Mouse (Mus musculus) limb, embryonic 11.5 days (tissue): ENCODE data around the gene Mef2c. TPM values are rescaled to one million over a fixed set of nuclear protein-coding genes. Genes with fewer than 3 reads are reported as not detected.

Source experiments
- ATAC-seq: fragments of 200-750 bp; cut with Nextera tagmentation; 2 replicates; pipeline ENCODE4 v1.8.0; 2017; ENCODE audit warnings: low read depth; ENCODE audit not compliant: insufficient number of reproducible peaks, low FRiP score, low TSS enrichment
- DNase-seq: peaks from one replicate; pipeline ENCODE4 v3.0.0-alpha.2; 2015; ENCODE audit warnings: low spot score
- H3K27ac ChIP-seq: fragments of 300-500 bp; sonication (generic); replicated peaks from 2 replicates; pipeline ENCODE4 v1.5.1; 2014; ENCODE audit warnings: low read depth, mild to moderate bottlenecking, low read length
- H3K27me3 ChIP-seq: fragments of 300-500 bp; sonication (generic); 2 replicates; pipeline ENCODE4 v1.6.1; 2014; ENCODE audit warnings: mild to moderate bottlenecking, low read length, mixed read lengths; ENCODE audit not compliant: control insufficient read depth, insufficient read depth
- H3K36me3 ChIP-seq: fragments of 300-500 bp; sonication (generic); 2 replicates; pipeline ENCODE4 v1.6.1; 2014; ENCODE audit warnings: mild to moderate bottlenecking, low read length, moderate library complexity, mixed read lengths; ENCODE audit not compliant: control insufficient read depth, insufficient read depth
- H3K4me1 ChIP-seq: fragments of 300-500 bp; sonication (generic); 2 replicates; pipeline ENCODE4 v1.6.1; 2014; ENCODE audit warnings: low read length, mixed read lengths; ENCODE audit not compliant: control insufficient read depth, insufficient read depth
- H3K4me2 ChIP-seq: fragments of 300-500 bp; sonication (generic); 2 replicates; pipeline ENCODE4 v1.6.1; 2014; ENCODE audit warnings: low read depth, mild to moderate bottlenecking, moderate library complexity; ENCODE audit not compliant: severe bottlenecking
- H3K4me3 ChIP-seq: fragments of 300-500 bp; sonication (generic); 2 replicates; pipeline ENCODE4 v1.5.1; 2014; ENCODE audit warnings: low read depth, low read length
- H3K9ac ChIP-seq: fragments of 300-500 bp; sonication (generic); 2 replicates; pipeline ENCODE4 v1.6.1; 2014; ENCODE audit warnings: mild to moderate bottlenecking, low read length
- H3K9me3 ChIP-seq: fragments of 300-500 bp; sonication (generic); 2 replicates; pipeline ENCODE4 v1.6.1; 2016; ENCODE audit warnings: low read length; ENCODE audit not compliant: control insufficient read depth
- WGBS: fragments of 180-500 bp; shearing (Covaris S2); extraction: QIAGEN DNeasy Blood & Tissue Kit; methylation state at CpG from one replicate; pipeline ENCODE4 v1.1.7; 2014; 5-methylcytosine and 5-hydroxymethylcytosine counted together
- polyA plus RNA-seq: library from polyadenylated mRNA; unstranded; fragments of >200 nt; fragmentation: Nextera tagmentation; extraction: Ambion mirVana; gene quantifications from 2 replicates; pipeline ENCODE4 v1.2.1, GENCODE M21; 2014

The Mef2c gene
- polyA plus RNA-seq, 1 experiment from 2014 or later = 27.8 TPM

DNA sequence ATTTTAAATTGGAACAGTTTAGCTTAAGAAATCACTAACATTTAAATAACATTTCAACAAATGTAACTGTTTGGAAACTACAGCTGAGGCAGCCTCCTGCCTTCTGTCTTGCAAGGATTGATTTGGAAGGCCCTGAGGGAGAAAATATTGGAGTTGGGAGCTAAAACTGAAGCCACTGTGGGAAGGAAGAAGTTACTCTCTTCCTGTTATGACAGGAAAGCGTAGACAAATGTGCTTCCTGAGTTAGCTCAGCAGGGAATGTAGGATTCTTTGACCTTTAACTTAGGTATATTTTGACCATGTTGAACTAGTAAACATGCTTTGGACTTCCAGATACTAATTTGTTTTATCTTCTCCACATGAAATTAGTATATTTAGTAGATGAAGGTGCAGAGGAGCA lies 78.7 kb downstream of the Mef2c start:
- no peaks in the 10 kb centered on the region for H3K4me1 ChIP-seq
- DNase-seq (no peak), ATAC-seq (no peak)
- no peak overlapping the region for H3K4me3 ChIP-seq
- WGBS = 80% methylated on average over 1 of the region's 1 CpGs
- no peaks in the 10 kb centered on the region for H3K36me3 ChIP-seq
- H3K27ac ChIP-seq = no peak overlapping the region
- no peak overlapping the region for H3K9ac ChIP-seq
- H3K4me2 ChIP-seq = no peak overlapping the region
- H3K9me3 ChIP-seq = no peaks in the 10 kb centered on the region
- H3K27me3 ChIP-seq = no peaks in the 10 kb centered on the region

DNA sequence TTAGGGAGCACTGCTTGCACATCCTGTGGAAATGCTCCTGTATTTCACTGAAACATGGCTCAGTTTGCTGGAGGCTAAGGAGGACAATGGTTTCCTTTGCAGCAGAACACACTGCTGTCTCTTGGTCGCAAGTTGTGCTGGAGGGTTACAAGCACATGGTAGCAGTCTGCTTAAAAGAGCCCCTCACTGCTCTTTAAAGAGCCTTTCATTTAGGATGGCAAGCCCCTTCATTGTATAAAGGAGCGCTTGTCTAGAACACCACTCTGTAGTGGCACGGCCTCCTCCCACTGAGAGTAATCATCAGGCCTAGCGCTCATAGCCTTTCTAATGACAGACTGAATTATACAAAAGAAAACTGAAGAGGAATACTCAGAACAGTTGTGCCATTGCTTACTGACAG lies 80.0 kb downstream of the Mef2c start:
- Histone ChIP-seq H3K9me3 (no peaks in the 10 kb centered on the region), H3K27me3 (no peaks in the 10 kb centered on the region), H3K4me1 (no peaks in the 10 kb centered on the region), H3K4me2 (no peak overlapping the region), H3K27ac (no peak overlapping the region), H3K9ac (no peak overlapping the region), H3K36me3 (no peaks in the 10 kb centered on the region), H3K4me3 (no peak overlapping the region)
- ATAC-seq (no peak), DNase-seq (no peak)
- WGBS = 89% methylated on average over 4 of the region's 4 CpGs

DNA sequence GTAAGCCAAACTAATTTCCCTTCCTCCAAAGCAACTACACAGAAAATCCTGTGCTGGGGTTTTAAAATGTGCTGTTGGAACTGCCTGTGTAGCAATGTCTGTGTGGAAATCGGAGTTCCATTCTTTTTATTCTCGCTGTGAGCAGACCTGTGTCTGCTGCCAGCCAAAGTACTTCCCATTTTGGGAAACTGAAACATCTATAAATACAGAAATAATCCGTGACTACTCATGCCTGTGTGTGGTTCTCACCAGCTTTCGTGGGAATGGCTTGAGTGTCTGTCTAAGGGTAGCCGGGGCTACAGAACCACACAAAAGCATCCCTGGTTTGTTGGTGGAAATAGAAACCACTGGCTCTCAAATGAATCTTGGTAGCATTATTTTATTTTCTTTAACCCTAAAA lies 81.5 kb downstream of the Mef2c start:
- Histone ChIP-seq H3K27ac (no peak overlapping the region), H3K4me1 (no peaks in the 10 kb centered on the region), H3K9ac (no peak overlapping the region), H3K9me3 (no peaks in the 10 kb centered on the region), H3K27me3 (no peaks in the 10 kb centered on the region), H3K36me3 (no peaks in the 10 kb centered on the region), H3K4me3 (no peak overlapping the region), H3K4me2 (no peak overlapping the region)
- 89% methylated on average over 5 of the region's 5 CpGs for WGBS
- ATAC-seq = no peak
- no peak for DNase-seq

DNA sequence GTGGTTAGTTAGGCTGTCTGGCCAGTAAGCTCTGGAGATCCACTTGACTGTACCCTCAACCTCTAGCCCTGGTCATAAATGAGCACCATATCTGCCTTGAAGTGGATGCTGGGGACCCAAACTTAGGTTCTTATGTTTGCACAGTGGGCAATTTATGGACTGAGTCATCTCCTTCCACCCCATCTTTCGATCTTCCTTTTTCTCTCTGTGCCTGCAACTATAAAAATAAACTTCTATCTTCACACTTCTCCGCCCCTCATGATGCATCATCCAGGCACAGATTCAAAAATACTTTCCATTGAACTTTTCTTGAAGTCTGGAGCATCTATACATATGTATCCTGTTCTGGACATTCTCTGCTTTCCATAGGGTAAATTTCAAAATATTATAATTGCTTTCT lies 84.4 kb downstream of the Mef2c start:
- Histone ChIP-seq H3K27me3 (no peaks in the 10 kb centered on the region), H3K27ac (no peak overlapping the region), H3K4me1 (no peaks in the 10 kb centered on the region), H3K36me3 (no peaks in the 10 kb centered on the region), H3K9ac (no peak overlapping the region), H3K4me2 (no peak overlapping the region), H3K9me3 (no peaks in the 10 kb centered on the region), H3K4me3 (no peak overlapping the region)
- 89% methylated on average over 2 of the region's 2 CpGs for WGBS
- ATAC-seq (no peak), DNase-seq (no peak)

DNA sequence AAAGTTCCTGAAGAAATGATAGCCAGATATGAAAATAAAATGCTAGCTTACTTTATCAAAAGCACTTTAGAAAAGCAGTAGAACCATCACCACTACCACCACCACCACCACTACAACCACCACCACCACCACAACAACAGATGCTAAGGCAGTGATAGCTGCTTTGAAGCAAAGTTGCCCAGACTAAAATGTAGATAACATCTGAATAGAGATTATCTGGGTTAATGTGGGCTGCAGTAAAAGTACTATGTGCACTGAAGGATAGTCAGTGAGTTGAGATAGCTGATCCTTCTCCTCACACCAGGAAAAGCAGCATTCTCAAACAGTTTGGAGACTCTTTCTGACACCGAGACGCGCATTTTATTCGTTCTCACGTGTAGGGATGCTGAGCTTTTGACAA lies 87.1 kb downstream of the Mef2c start:
- no peak overlapping the region for H3K9ac ChIP-seq
- H3K36me3 ChIP-seq = no peaks in the 10 kb centered on the region
- no peaks in the 10 kb centered on the region for H3K9me3 ChIP-seq
- no peak overlapping the region for H3K27ac ChIP-seq
- no peaks in the 10 kb centered on the region for H3K27me3 ChIP-seq
- no peak for DNase-seq
- 92% methylated on average over 5 of the region's 5 CpGs for WGBS
- no peak for ATAC-seq
- no peak overlapping the region for H3K4me2 ChIP-seq
- no peaks in the 10 kb centered on the region for H3K4me1 ChIP-seq
- no peak overlapping the region for H3K4me3 ChIP-seq

DNA sequence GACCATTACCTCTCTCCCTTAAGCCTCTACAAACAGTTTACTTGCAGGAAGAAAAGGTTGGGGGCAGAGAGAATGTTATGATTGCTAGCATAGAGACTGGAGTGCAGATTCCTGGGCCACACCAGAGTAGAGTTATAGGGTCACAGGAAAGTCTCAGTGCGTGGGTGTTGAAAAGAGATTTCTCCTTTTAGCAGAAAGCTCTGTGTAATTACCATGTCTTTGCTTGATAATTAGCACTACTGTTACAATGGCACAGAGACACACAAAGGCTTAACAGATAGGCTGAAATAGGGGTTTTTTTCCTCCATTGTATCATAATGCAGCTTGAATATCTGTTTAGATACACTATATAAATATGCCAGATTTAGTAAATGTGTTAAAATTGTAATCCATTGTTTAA lies 91.6 kb downstream of the Mef2c start:
- ATAC-seq = no peak
- H3K27ac ChIP-seq = no peak overlapping the region
- no peaks in the 10 kb centered on the region for H3K4me1 ChIP-seq
- no peaks in the 10 kb centered on the region for H3K36me3 ChIP-seq
- 54% methylated on average over 1 of the region's 1 CpGs for WGBS
- no peak overlapping the region for H3K4me3 ChIP-seq
- DNase-seq = no peak
- no peaks in the 10 kb centered on the region for H3K9me3 ChIP-seq
- H3K4me2 ChIP-seq = no peak overlapping the region
- no peak overlapping the region for H3K9ac ChIP-seq
- no peaks in the 10 kb centered on the region for H3K27me3 ChIP-seq

DNA sequence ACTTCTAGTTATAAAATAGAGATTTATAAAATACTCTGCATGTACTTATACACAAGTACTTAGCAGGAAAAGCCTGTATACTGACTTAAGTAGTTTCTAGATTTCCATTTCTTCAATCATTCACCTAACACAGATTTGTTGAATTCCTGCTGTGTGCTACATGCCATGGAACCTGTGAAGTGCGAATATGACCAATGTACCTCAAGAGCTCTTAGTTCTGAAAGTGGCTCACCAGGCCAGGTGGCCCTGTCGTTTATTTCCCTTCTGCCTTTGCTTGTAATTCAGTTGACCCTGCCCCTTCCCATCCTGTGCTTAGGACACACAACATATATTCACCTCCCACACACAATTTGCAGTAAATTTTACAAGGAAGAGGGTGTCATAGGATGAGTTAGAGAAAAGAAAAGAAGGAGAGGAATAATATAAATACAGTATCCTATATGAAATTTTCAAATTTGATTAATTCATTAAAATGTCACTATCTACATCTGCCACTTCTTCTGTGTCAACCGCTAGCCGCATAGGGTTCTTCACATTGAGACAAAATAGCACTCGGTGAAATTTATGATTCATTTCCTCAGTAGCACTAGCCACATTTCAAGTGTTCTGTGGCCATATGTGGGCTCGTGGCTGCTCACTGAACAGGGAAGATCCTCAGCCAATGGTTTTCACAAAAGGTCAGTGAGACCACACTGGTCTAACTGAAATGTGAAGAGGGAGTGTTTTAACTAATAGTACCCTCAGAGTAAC lies 93.3 kb downstream of the Mef2c start:
- Histone ChIP-seq H3K27me3 (no peaks in the 10 kb centered on the region), H3K4me1 (no peaks in the 10 kb centered on the region), H3K4me2 (no peak overlapping the region), H3K36me3 (no peaks in the 10 kb centered on the region), H3K9me3 (no peaks in the 10 kb centered on the region), H3K9ac (no peak overlapping the region), H3K27ac (no peak overlapping the region), H3K4me3 (no peak overlapping the region)
- 86% methylated on average over 6 of the region's 6 CpGs for WGBS
- no peak for DNase-seq
- ATAC-seq = no peak

DNA sequence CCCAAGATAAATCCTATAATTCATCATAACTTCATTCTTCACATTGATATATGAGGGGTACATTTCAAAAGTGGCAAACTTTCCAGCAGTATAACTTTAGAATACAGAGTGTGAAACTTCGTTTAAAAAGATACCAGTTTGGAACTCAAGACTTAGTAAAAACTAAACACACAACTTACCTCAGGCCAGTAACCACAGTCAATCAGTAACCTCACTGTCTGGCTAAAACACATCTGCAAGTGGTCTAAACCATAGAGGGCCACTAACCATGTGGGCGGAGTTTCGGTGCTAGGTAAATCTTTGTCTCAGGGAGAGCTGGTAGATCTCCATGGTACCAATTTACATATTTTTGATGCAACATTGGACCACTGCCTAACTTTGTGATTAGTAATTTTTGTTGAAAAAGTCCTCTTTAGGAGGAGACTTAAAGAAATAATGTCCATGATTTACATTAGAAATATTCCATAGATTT lies 93.9 kb downstream of the Mef2c start:
- Histone ChIP-seq H3K4me2 (no peak overlapping the region), H3K9me3 (no peaks in the 10 kb centered on the region), H3K36me3 (no peaks in the 10 kb centered on the region), H3K4me3 (no peak overlapping the region), H3K27ac (no peak overlapping the region), H3K4me1 (no peaks in the 10 kb centered on the region), H3K9ac (no peak overlapping the region), H3K27me3 (no peaks in the 10 kb centered on the region)
- no peak for DNase-seq
- no peak for ATAC-seq
- WGBS = 95% methylated on average over 3 of the region's 3 CpGs

DNA sequence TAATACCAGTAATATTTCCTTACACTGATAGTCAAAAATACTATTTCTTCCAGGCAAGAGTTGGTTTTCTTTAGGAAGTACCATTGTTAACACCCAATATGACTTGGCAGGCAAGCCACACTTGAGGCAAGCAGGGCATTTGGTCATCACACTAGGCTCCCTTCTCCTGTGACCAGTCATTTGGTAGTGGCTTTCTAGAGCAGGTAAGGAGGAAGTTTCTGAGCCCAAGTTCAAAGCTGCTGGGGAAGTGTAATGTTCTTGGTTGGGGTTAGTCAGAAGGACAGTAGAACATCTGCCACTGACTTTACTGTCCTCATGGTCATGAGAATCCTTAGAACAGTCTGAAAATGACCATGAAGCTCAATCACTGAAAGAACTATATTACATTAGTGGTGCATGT lies 96.5 kb downstream of the Mef2c start:
- H3K36me3 ChIP-seq = no peaks in the 10 kb centered on the region
- DNase-seq = no peak
- no peak overlapping the region for H3K4me3 ChIP-seq
- H3K27ac ChIP-seq = no peak overlapping the region
- H3K4me1 ChIP-seq = 0 out of 2 replicates have a peak, but pooled peaks cover 3% of the 10 kb centered on the region
- H3K9ac ChIP-seq = no peak overlapping the region
- H3K9me3 ChIP-seq = no peaks in the 10 kb centered on the region
- no peaks in the 10 kb centered on the region for H3K27me3 ChIP-seq
- no peak overlapping the region for H3K4me2 ChIP-seq
- ATAC-seq = no peak
